Mouse (Mus musculus) lung, embryonic 15.5 days (tissue): ENCODE measurements around the gene Efhd2. TPM values are rescaled to one million over a fixed set of nuclear protein-coding genes. Genes with fewer than 3 reads are reported as not detected.

ENCODE experiments used
- ATAC-seq: fragments of 200-750 bp; cut with Nextera tagmentation; 2 replicates; pipeline ENCODE4 v1.8.0; 2017; ENCODE audit warnings: moderate number of reproducible peaks, borderline replicate concordance; ENCODE audit not compliant: low FRiP score, low TSS enrichment; ENCODE audit errors: extremely low read depth
- H3K27ac ChIP-seq: fragments of 300-500 bp; sonication (generic); 2 replicates; pipeline ENCODE4 v1.5.1; 2015; ENCODE audit warnings: moderate library complexity, mild to moderate bottlenecking, inconsistent platforms
- H3K27me3 ChIP-seq: fragments of 300-500 bp; sonication (generic); 2 replicates; pipeline ENCODE4 v1.6.1; 2015; ENCODE audit warnings: inconsistent platforms
- H3K36me3 ChIP-seq: fragments of 300-500 bp; sonication (generic); 2 replicates; pipeline ENCODE4 v1.6.1; 2015; ENCODE audit warnings: inconsistent platforms
- H3K4me1 ChIP-seq: fragments of 300-500 bp; sonication (generic); 2 replicates; pipeline ENCODE4 v1.6.1; 2015; ENCODE audit warnings: inconsistent platforms
- H3K4me2 ChIP-seq: fragments of 300-500 bp; sonication (generic); 2 replicates; pipeline ENCODE4 v1.6.1; 2015; ENCODE audit warnings: inconsistent platforms, mild to moderate bottlenecking, moderate library complexity
- H3K4me3 ChIP-seq: fragments of 300-500 bp; sonication (generic); 2 replicates; pipeline ENCODE4 v1.5.1; 2015; ENCODE audit warnings: mild to moderate bottlenecking, inconsistent platforms
- H3K9ac ChIP-seq: fragments of 300-500 bp; sonication (generic); 2 replicates; pipeline ENCODE4 v1.6.1; 2015; ENCODE audit warnings: inconsistent platforms
- H3K9me3 ChIP-seq: fragments of 300-500 bp; sonication (generic); 2 replicates; pipeline ENCODE4 v1.6.1; 2016; ENCODE audit warnings: inconsistent platforms
- WGBS: fragments of 180-500 bp; shearing (Covaris S2); methylation state at CpG from one replicate; pipeline ENCODE4 v1.1.7; 2015; 5-methylcytosine and 5-hydroxymethylcytosine counted together
- polyA plus RNA-seq: library from polyadenylated mRNA; unstranded; fragments of >200 nt; fragmentation: Nextera tagmentation; extraction: Ambion mirVana; gene quantifications from 2 replicates; pipeline ENCODE4 v1.2.1, GENCODE M21; 2015

The Efhd2 gene
- polyA plus RNA-seq, 1 experiment from 2014 or later, result 102 TPM

- ATAC-seq, result no peak
- H3K36me3 ChIP-seq, result no peaks in the 10 kb centered on the region
- no peak overlapping the region for H3K27ac ChIP-seq
- no peak overlapping the region for H3K9ac ChIP-seq
- no peaks in the 10 kb centered on the region for H3K9me3 ChIP-seq
- H3K4me3 ChIP-seq, result no peak overlapping the region
- 39% methylated on average over 5 of the region's 5 CpGs for WGBS
- no peak overlapping the region for H3K4me2 ChIP-seq
- H3K27me3 ChIP-seq, result no peaks in the 10 kb centered on the region
- H3K4me1 ChIP-seq, result no peaks in the 10 kb centered on the region
These were observed 40.1 kb downstream of the Efhd2 start for GRCm38 (mm10) chr4:141834536-141835095.

GRCm38 (mm10) chr4:141833911-141834310 is 40.8 kb downstream of the Efhd2 start:
- H3K4me3 ChIP-seq, result no peak overlapping the region
- H3K27me3 ChIP-seq, result no peaks in the 10 kb centered on the region
- H3K9ac ChIP-seq, result no peak overlapping the region
- H3K9me3 ChIP-seq, result no peaks in the 10 kb centered on the region
- H3K27ac ChIP-seq, result no peak overlapping the region
- no peak for ATAC-seq
- no peaks in the 10 kb centered on the region for H3K36me3 ChIP-seq
- no peak overlapping the region for H3K4me2 ChIP-seq
- H3K4me1 ChIP-seq, result no peaks in the 10 kb centered on the region
- WGBS, result 28% methylated on average over 1 of the region's 1 CpGs

DNA sequence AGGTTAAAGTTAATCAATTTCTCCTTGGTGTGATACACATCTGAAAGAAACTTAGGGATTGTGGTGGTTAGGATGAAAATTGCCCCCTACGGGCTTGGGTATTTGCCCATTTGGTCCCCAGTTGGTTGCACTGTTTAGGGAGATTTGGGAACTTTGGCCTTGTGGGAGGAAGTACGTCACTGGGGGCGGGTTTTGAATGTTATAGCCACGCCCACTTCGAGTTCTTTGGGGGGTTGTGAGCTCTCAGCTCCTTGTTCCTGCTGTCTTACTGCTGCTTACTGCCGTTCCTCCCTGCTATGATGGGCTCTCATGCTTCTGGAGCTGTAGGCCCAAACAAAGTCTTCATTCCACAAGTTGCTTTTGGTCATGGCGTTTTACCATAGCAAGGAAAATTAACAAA is 43.4 kb downstream of the Efhd2 start:
- Histone ChIP-seq H3K4me1 (no peaks in the 10 kb centered on the region), H3K9ac (no peak overlapping the region), H3K27ac (no peak overlapping the region), H3K4me2 (no peak overlapping the region), H3K36me3 (no peaks in the 10 kb centered on the region), H3K9me3 (no peaks in the 10 kb centered on the region), H3K27me3 (no peaks in the 10 kb centered on the region), H3K4me3 (no peak overlapping the region)
- 66% methylated on average over 7 of the region's 7 CpGs for WGBS
- ATAC-seq, result no peak

DNA sequence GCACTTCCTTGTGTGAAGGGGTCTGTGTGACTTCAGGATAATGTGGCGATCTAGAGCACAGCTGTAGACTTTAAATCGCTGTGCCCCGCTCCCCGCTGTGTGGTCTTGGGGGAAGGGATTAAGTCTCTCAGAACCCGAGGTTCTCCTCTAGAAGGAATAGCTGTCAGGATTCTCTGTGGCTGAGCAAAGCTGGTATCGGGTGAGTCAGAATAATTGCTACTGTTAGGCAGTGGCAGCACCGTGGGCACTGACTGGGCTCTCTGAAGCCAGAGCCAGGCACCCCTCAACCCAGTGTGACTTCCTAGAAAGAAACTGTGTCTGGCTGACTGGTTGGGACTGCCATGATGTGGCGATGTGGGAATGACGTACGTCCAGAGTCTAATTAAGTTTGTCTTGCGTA is 44.3 kb downstream of the Efhd2 start:
- Histone ChIP-seq H3K9ac (no peak overlapping the region), H3K27me3 (no peaks in the 10 kb centered on the region), H3K36me3 (no peaks in the 10 kb centered on the region), H3K4me1 (no peaks in the 10 kb centered on the region), H3K9me3 (no peaks in the 10 kb centered on the region), H3K4me3 (no peak overlapping the region), H3K4me2 (no peak overlapping the region), H3K27ac (no peak overlapping the region)
- WGBS, result 49% methylated on average over 11 of the region's 11 CpGs
- no peak for ATAC-seq

DNA sequence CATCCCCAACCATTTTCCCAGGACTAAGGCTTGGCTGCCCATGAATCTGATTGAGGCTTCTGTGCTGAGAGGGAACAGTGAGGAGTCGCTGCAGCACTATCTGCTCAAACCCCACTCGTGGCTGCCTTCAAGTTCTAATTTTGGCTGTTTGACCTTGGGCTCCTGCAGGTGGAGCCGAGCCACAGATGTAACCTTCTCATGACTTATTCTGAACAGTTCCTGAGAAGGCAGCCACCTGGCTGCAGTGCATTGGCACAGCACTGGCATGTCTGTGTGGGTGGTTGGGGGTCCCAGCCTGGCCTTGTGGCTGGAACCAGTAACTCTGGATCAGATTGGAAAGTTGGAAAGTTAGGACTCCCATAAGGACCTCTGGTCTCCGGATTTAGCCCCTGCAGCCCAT is 46.5 kb downstream of the Efhd2 start:
- Histone ChIP-seq H3K27me3 (no peaks in the 10 kb centered on the region), H3K4me3 (no peak overlapping the region), H3K27ac (no peak overlapping the region), H3K9ac (no peak overlapping the region), H3K36me3 (no peaks in the 10 kb centered on the region), H3K4me1 (no peaks in the 10 kb centered on the region), H3K4me2 (no peak overlapping the region), H3K9me3 (no peaks in the 10 kb centered on the region)
- 55% methylated on average over 4 of the region's 4 CpGs for WGBS
- ATAC-seq, result no peak

DNA sequence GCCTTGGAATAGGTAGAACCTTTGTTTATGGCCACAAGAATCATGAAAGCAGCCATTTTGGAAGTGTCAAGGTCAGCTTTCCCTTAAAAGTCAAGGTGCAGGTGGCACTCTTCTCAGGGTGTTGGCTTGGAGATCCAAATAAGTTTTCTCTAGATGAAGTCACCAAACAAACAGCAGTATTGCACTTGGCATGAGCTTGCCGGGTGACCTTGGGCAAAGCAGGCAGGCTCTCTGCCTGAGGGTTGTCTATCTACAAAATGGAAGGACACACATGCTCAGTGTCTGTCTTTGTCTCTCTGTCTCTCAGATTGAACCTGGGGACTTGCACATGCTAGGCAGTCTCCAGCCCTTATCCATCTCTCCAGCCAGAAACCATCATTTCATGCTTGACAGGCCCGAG is 47.3 kb downstream of the Efhd2 start:
- Histone ChIP-seq H3K4me2 (no peak overlapping the region), H3K27ac (no peak overlapping the region), H3K9me3 (no peaks in the 10 kb centered on the region), H3K27me3 (no peaks in the 10 kb centered on the region), H3K9ac (no peak overlapping the region), H3K4me3 (no peak overlapping the region), H3K36me3 (no peaks in the 10 kb centered on the region), H3K4me1 (no peaks in the 10 kb centered on the region)
- ATAC-seq, result no peak
- WGBS, result 76% methylated on average over 2 of the region's 2 CpGs

GRCm38 (mm10) chr4:141826060-141826459 is 48.7 kb downstream of the Efhd2 start, which contains the start of gene Cela2a:
Gene Cela2a, minus strand, starts transcription at chr4:141826160.
- Histone ChIP-seq H3K27ac (no peak within 1 kb of the TSS), H3K27me3 (no peaks in the 10 kb centered on the region), H3K9me3 (no peaks in the 10 kb centered on the region), H3K36me3 (no peaks in the 10 kb centered on the region), H3K4me2 (no peak within 1 kb of the TSS), H3K4me1 (no peaks in the 10 kb centered on the region), H3K9ac (no peak within 1 kb of the TSS), H3K4me3 (no peak within 1 kb of the TSS)
- WGBS, result 40% methylated on average over 5 of the region's 5 CpGs
- ATAC-seq, result no peak

- Histone ChIP-seq H3K9me3 (no peaks in the 10 kb centered on the region), H3K36me3 (no peaks in the 10 kb centered on the region), H3K4me1 (no peaks in the 10 kb centered on the region), H3K27ac (no peak overlapping the region), H3K9ac (no peak overlapping the region), H3K27me3 (no peaks in the 10 kb centered on the region), H3K4me3 (no peak overlapping the region), H3K4me2 (no peak overlapping the region)
- 51% methylated on average over 3 of the region's 3 CpGs for WGBS
- ATAC-seq, result no peak
These were observed 51.7 kb downstream of the Efhd2 start for GRCm38 (mm10) chr4:141822979-141823378.

GRCm38 (mm10) chr4:141822089-141822488 is 52.6 kb downstream of the Efhd2 start:
- WGBS, result 75% methylated on average over 10 of the region's 10 CpGs
- Histone ChIP-seq H3K27ac (no peak overlapping the region), H3K27me3 (no peaks in the 10 kb centered on the region), H3K9ac (no peak overlapping the region), H3K9me3 (no peaks in the 10 kb centered on the region), H3K4me3 (no peak overlapping the region), H3K4me2 (no peak overlapping the region), H3K4me1 (no peaks in the 10 kb centered on the region), H3K36me3 (no peaks in the 10 kb centered on the region)
- ATAC-seq, result no peak

DNA sequence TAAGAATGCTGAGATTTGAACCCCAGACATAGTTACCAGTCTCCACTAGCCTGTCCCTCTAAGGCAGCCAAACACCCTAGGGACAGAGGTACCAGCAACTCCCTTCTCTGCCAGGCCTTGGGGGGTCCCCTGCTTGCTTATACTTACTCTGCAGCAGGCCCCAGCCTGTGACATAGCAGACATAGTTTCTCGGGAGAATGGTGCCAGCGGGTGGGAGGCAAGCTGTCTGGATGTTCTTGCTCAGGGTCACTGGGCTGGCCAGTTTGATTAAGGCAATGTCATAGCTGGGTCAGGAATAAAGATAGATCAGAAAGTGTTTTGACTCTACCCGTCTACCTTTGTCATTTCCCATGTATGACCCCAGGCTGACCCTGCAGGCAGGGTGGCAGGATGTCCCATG is 53.5 kb downstream of the Efhd2 start:
- no peaks in the 10 kb centered on the region for H3K4me1 ChIP-seq
- H3K9ac ChIP-seq, result no peak overlapping the region
- no peaks in the 10 kb centered on the region for H3K36me3 ChIP-seq
- H3K4me2 ChIP-seq, result no peak overlapping the region
- H3K4me3 ChIP-seq, result no peak overlapping the region
- no peaks in the 10 kb centered on the region for H3K9me3 ChIP-seq
- ATAC-seq, result no peak
- H3K27me3 ChIP-seq, result no peaks in the 10 kb centered on the region
- WGBS, result 55% methylated on average over 3 of the region's 3 CpGs
- no peak overlapping the region for H3K27ac ChIP-seq

DNA sequence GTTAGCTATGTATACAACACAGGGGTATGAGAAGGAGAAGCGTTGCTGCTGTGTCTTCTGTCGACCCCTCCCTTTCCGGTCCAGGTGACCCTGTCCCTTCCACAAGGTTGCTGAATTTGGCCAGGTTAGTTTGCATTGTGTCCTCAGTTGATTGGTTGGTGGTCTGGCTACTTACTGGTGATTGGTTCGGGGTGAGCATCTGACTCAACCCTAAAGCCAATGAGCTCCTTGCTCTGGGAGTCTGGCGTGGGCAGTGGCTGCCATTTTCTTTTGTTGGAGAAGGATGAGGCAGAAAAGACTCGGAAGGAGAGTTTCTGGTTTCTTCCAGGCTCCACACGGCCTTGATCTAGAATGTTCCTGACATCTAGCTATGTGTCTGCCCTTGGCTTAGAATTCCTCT is 55.4 kb downstream of the Efhd2 start:
- H3K9me3 ChIP-seq, result no peaks in the 10 kb centered on the region
- 0 out of 2 replicates have a peak, but pooled peaks cover 5% of the 10 kb centered on the region for H3K36me3 ChIP-seq
- H3K4me3 ChIP-seq, result no peak overlapping the region
- WGBS, result 88% methylated on average over 7 of the region's 7 CpGs
- no peaks in the 10 kb centered on the region for H3K27me3 ChIP-seq
- no peaks in the 10 kb centered on the region for H3K4me1 ChIP-seq
- no peak for ATAC-seq
- H3K9ac ChIP-seq, result no peak overlapping the region
- no peak overlapping the region for H3K27ac ChIP-seq
- H3K4me2 ChIP-seq, result no peak overlapping the region

GRCm38 (mm10) chr4:141818861-141819260 is 55.9 kb downstream of the Efhd2 start:
- 82% methylated on average over 13 of the region's 13 CpGs for WGBS
- Histone ChIP-seq H3K4me3 (no peak overlapping the region), H3K27me3 (no peaks in the 10 kb centered on the region), H3K4me1 (no peaks in the 10 kb centered on the region), H3K9ac (no peak overlapping the region), H3K27ac (no peak overlapping the region), H3K4me2 (no peak overlapping the region), H3K36me3 (0 out of 2 replicates have a peak, but pooled peaks cover 9% of the 10 kb centered on the region), H3K9me3 (no peaks in the 10 kb centered on the region)
- ATAC-seq, result no peak

DNA sequence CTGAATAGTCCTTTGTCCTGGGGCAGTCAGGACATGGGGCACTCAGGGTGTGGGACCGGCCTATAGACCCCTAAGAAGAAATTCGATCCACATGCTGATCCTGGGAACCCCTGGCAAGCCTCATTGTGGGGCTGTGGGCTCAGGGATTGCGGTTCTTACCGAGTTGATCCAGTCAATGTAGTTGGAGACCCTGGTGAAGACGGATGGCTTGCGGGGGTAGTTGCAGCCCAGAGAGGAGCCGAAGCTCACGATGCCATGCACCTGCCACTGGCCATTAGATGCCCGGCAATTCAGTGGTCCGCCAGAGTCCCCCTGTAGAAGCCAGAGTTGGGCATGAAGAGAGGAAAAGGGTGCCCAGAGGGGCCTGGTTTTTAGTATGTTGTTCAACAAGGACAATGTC is 57.0 kb downstream of the Efhd2 start:
- H3K9me3 ChIP-seq, result no peaks in the 10 kb centered on the region
- no peaks in the 10 kb centered on the region for H3K4me1 ChIP-seq
- peaks cover 12% of the 10 kb centered on the region; the same call in 1 of the 2 replicates for H3K36me3 ChIP-seq
- ATAC-seq, result no peak
- WGBS, result 76% methylated on average over 10 of the region's 10 CpGs
- no peak overlapping the region for H3K27ac ChIP-seq
- H3K4me3 ChIP-seq, result no peak overlapping the region
- no peak overlapping the region for H3K4me2 ChIP-seq
- no peaks in the 10 kb centered on the region for H3K27me3 ChIP-seq
- no peak overlapping the region for H3K9ac ChIP-seq
